Mouse (Mus musculus): Measurements from ENCODE around the gene Acad9.

Acad9 gene

DNA sequence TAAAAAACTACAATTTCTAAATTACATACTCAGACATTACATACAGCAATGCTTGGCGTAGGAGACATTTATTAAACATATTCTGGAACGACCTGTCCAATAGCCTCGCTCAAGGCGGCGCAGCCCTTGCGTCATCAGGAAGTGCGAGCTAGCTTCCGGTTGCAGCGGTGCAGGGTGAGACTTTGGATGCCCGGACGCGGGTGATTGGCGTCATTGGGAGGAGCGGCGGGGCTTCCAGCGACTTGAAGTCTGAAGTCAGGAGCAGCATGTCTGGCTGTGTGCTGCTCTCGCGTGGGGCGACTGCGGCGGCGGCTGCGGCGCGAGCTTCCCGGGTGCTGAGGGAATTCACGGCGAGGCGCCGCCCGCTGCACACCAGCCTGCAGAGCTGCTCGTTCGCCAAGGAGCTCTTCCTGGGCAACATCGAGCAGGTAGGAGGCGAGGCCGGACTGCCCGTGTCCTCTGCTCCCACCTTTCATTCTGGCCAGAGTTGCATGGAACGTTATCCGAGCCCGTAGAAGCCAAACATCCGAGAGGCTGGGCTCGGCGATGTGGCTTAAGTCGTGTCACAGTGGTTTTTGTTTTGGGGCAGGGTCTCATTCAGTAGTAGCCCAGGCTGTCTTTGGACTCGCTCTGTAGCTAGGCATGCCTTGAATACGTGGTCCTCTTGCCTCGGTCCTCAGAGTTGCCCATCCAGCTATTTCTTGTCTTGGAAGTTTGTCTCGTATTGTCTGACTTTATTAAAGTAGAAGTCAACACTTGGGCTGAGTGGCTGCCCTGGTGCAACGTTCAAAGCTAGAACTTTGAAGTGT lies at the start of gene Acad9:
TSS of gene Acad9 (plus strand) at position 137 of the 809 bp plus-strand sequence.
- DNase-seq (ENCODE audit: low spot score): peak; percentile 95

- DNase-seq (ENCODE audit: low spot score): no peak
Measured at GRCm38 (mm10) chr3:36025732-36026131, 40.0 kb upstream of the Acad9 start.

DNA sequence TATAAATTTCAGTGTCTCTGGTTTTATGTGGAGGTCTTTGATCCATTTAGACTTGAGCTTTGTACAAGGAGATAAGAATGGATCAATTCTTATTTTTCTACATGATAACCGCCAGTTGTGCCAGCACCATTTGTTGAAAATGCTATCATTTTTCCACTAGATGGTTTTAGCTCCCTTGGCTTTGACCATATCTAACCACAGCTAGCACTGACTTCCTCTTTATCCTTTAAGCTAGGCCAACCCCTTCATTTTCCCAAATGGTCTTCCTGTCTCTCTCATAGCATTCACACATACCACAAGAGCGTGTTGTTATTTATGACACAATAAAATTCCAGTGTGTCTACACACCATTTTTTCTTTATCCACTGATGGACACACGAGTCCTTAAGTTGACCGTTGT lies 35.8 kb upstream of the Acad9 start:
- no peak for DNase-seq (ENCODE audit: low spot score)

- DNase-seq (ENCODE audit: low spot score): no peak
Measured at GRCm38 (mm10) chr3:36031740-36032510, 33.9 kb upstream of the Acad9 start.

DNA sequence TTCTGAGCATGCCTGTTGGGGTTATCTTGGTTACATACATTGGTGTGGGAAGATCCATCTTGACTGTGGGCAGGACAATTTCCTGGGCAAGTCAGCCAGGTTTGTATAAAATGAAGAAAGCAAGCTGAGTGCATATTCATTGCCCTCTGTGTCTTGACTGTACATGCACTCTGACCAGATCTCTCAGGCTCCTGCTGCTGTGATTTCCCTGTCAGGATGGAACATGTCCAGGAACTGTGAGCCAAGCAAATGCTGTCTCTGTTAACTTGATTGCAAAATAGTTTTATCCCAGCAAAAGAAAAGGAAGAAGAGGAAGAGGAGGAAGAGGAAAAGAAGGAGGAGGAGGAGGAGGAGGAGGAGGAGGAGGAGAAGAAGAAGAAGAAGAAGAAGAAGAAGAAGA lies 21.3 kb upstream of the Acad9 start:
- no peak for DNase-seq (ENCODE audit: low spot score)

GRCm38 (mm10) chr3:36045086-36045485 lies 20.7 kb upstream of the Acad9 start:
- DNase-seq (ENCODE audit: low spot score): no peak

DNA sequence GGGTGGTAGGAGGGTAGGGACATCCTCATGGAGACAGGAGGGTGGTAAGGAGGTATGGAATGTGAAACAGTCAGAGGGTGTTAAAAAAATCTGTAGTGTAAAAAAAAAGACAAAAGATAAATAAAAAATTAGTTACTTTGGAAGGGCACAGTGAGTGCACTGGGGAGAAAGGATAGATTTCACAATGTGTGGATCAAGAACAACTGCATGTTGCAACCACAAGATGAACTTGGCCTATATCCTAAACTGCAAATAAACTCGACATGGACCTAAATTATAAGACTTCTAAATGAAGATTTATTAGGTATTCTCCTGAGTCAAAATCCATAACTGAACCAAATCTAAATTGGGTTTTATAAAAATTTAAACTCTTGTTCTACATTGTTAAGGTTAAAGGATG lies 16.7 kb upstream of the Acad9 start:
- no peak for DNase-seq (ENCODE audit: low spot score)

DNA sequence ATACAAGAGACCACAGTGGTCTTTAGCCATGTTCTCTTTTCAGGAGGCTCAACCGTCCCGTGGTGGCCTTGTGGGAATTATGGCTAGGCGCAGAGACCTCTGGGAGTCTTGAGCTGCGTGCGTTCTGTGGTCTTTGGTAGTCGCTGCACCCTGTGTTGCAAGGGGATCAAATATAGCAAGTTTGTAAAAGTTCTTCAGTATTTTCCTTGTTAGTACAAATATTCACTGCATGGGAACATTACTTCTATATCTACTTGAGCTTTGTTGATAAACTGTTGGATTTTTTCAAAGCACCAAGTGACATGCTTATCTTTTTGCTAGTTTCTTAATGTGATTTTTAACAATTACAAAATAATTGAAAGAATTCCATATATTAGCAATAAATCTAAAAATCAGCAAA lies 12.3 kb upstream of the Acad9 start, which contains the start of gene Ccdc144b:
TSS of gene Ccdc144b (minus strand) at position 101 of the 400 bp plus-strand sequence.
- no peak for DNase-seq (ENCODE audit: low spot score)

DNA sequence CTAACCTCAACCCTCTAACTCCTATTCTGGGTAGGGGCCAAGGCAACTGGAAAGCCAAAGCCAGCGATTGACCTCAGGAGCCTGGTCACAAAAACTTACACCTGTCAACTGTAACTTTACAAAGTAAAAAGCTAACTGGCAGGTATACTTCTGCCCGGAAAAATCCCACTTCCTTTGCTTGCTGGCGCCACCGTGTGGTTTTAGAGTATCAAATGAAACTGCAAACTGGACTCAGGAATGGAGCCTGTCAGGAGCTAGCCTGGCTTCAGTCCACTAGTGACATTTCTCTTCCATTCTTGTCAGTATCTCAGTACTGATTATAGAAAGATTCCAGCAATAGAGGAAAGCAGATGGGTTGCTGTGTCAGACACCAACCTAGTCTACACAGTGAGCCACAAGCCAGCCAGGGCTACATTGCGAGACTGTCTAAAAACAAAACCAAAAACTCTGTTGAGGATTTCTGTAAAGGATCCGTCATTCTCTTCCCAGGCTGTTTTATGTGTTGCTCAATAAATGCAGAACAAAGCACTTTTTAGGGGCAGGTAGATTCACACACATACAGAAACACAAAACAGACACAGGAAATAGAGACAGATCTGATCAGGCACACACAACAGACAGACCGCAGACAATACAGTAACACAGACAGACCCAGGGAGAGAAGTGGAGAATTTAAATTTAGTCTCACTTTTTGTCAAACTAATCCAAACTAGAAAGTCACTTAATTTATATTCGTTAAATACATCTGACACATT lies 5.5 kb upstream of the Acad9 start:
- peak; percentile 76 for DNase-seq (ENCODE audit: low spot score)

DNA sequence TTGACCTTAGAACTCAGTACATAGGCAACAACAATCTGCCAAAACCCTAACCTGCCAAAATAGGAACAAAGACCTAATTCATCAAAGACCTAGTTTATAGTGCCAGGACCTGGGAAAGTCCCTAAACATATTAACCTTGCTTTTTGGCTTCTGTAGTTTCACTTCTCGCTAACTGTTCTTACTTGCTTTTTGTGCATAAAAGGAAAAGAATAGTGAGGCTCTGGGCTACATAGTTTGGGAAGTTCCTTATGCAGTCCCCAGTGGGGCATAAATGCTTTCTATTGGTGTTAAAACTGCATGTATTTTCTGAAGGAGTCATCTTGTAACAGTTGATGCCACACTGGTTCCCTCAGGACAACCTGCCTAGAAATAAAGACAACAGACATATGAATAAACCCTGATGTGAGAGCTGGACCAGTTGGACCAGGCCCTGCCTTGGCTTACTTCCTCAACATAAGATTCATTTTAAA lies 1.2 kb upstream of the Acad9 start:
- DNase-seq (ENCODE audit: low spot score): no peak

GRCm38 (mm10) chr3:36065166-36065565 lies 613 bp upstream of the Acad9 start:
- no peak for DNase-seq (ENCODE audit: low spot score)

- DNase-seq (ENCODE audit: low spot score): no peak
Measured at GRCm38 (mm10) chr3:36067731-36068130, 2.0 kb downstream of the Acad9 start.

- DNase-seq (ENCODE audit: low spot score): no peak
Measured at GRCm38 (mm10) chr3:36070436-36070835, 4.7 kb downstream of the Acad9 start.

GRCm38 (mm10) chr3:36071047-36071446 lies 5.3 kb downstream of the Acad9 start:
- no peak for DNase-seq (ENCODE audit: low spot score)

- no peak for DNase-seq (ENCODE audit: low spot score)
Measured at GRCm38 (mm10) chr3:36074231-36074630, 8.5 kb downstream of the Acad9 start.

DNA sequence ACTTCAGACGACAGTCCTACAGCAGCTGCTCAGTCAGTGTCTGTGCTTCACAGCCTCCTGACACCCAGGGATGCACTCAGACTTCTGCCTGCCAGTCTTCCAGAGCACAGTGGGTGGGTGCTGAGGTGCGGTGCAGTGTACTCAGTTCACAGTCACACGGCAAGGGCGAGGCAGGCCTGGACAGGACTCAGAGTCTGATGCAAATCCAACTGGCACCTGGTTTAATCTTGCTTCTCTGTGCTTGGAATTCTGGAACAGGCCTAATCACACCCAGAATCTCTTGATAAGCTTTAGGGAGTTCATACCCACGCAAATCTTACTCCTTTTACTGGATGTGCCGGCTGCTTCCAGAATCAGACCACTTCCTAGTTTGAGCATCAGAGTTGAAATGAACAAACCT lies 9.7 kb downstream of the Acad9 start:
- no peak for DNase-seq (ENCODE audit: low spot score)

DNA sequence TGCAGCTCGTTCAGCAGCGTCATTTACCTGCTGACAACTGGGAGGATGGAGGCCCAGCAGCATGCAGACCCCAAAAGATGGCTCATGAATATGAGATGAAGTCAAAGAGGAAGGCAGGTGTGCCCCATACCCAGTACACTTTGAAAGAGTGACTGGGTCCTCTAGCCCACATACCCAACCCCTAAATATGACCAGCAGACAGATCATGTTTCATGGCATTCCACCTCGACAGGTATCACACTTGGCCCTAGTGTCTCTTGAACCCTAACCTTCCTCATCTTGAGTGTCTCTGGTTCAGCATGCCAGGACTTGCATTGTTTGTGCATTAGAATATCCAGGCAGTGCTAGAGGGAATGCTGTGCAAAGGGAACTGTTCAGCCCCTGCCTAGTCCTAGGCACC lies 11.6 kb downstream of the Acad9 start:
- no peak for DNase-seq (ENCODE audit: low spot score)

- DNase-seq (ENCODE audit: low spot score): no peak
Measured at GRCm38 (mm10) chr3:36079886-36080285, 14.1 kb downstream of the Acad9 start.

GRCm38 (mm10) chr3:36080741-36081140 lies 15.0 kb downstream of the Acad9 start:
- no peak for DNase-seq (ENCODE audit: low spot score)

- DNase-seq (ENCODE audit: low spot score): no peak
Measured at GRCm38 (mm10) chr3:36082843-36083242, 17.1 kb downstream of the Acad9 start.

DNA sequence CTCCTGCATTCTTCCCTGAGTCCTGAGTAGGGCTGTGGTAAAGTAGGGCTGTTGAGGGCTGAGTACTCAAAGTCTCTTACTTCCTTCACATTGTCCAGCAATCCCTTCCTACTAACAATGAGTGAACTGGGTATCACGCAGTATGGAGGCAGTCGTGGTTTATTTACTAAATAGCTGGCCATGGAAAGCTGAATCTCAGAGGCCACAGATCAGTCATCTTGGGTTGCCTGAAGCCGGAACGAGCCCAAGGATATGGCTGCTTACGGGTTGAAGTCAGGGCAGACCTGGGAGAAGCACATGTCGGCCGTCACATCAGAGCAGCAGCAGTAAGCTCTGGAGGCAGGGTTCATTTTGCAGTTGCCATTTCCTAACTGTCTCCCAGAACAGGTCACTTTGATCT lies 17.6 kb downstream of the Acad9 start:
- no peak for DNase-seq (ENCODE audit: low spot score)

DNA sequence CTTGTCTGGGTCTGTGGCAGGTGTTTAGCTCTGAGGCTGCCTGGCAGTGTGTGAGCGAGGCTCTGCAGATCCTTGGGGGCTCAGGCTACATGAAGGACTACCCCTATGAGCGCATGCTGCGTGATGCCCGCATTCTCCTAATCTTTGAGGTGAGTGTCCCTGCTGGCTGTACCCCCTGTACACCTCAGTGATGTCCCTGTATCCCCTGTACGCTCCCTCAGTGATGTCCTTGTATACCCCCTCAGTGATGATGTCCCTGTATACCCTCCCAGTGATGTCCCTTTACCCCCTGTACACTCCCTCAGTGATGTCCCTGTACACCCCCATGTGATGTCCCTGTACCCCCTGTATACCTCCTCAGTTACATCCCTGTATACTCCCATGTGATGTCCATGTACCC lies 19.6 kb downstream of the Acad9 start:
- no peak for DNase-seq (ENCODE audit: low spot score)
